Mouse (Mus musculus) embryonic facial prominence, embryonic 11.5 days (tissue): ENCODE results near the gene Eaf1. TPM values are rescaled to one million over a fixed set of nuclear protein-coding genes. Genes with fewer than 3 reads are reported as not detected.

Source experiments
- ATAC-seq: fragments of 200-750 bp; cut with Nextera tagmentation; replicated peaks from 2 replicates; pipeline ENCODE4 v1.8.0; 2017; ENCODE audit warnings: low read depth; ENCODE audit not compliant: insufficient number of reproducible peaks, low FRiP score, low TSS enrichment
- DNase-seq: peaks from one replicate; pipeline ENCODE4 v3.0.0-alpha.2; 2015; ENCODE audit warnings: low spot score
- H3K27ac ChIP-seq: fragments of 300-500 bp; sonication (generic); replicated peaks from 2 replicates; pipeline ENCODE4 v1.5.1; 2014; ENCODE audit warnings: mild to moderate bottlenecking, low read depth, low read length, control low read depth
- H3K27me3 ChIP-seq: fragments of 300-500 bp; sonication (generic); 2 replicates; pipeline ENCODE4 v1.6.1; 2014; ENCODE audit warnings: mild to moderate bottlenecking, low read length, moderate library complexity, mixed read lengths; ENCODE audit not compliant: control insufficient read depth, insufficient read depth
- H3K36me3 ChIP-seq: fragments of 300-500 bp; sonication (generic); replicated peaks from 2 replicates; pipeline ENCODE4 v1.6.1; 2014; ENCODE audit warnings: low read depth, mild to moderate bottlenecking, low read length, moderate library complexity, mixed read lengths; ENCODE audit not compliant: control insufficient read depth, insufficient read depth
- H3K4me1 ChIP-seq: fragments of 300-500 bp; sonication (generic); 2 replicates; pipeline ENCODE4 v1.6.1; 2014; ENCODE audit warnings: low read length, mixed read lengths; ENCODE audit not compliant: control insufficient read depth, insufficient read depth
- H3K4me2 ChIP-seq: fragments of 300-500 bp; sonication (generic); 2 replicates; pipeline ENCODE4 v1.6.1; 2014; ENCODE audit warnings: low read depth, mild to moderate bottlenecking, control low read depth, low read length, moderate library complexity
- H3K4me3 ChIP-seq: fragments of 300-500 bp; sonication (generic); 2 replicates; pipeline ENCODE4 v1.5.1; 2014; ENCODE audit warnings: low read depth, low read length, control low read depth
- H3K9ac ChIP-seq: fragments of 300-500 bp; sonication (generic); replicated peaks from 2 replicates; pipeline ENCODE4 v1.6.1; 2014; ENCODE audit warnings: mild to moderate bottlenecking, control low read depth, low read length
- H3K9me3 ChIP-seq: fragments of 300-500 bp; sonication (generic); replicated peaks from 2 replicates; pipeline ENCODE4 v1.6.1; 2016; ENCODE audit warnings: mild to moderate bottlenecking, low read length, inconsistent platforms, mixed read lengths; ENCODE audit not compliant: control insufficient read depth
- WGBS: fragments of 180-500 bp; shearing (Covaris S2); extraction: QIAGEN DNeasy Blood & Tissue Kit; methylation state at CpG from one replicate; pipeline ENCODE4 v1.1.7; 2014; 5-methylcytosine and 5-hydroxymethylcytosine counted together
- polyA plus RNA-seq: library from polyadenylated mRNA; unstranded; fragments of >200 nt; fragmentation: Nextera tagmentation; extraction: Ambion mirVana; gene quantifications from 2 replicates; pipeline ENCODE4 v1.2.1, GENCODE M21; 2014

Eaf1 gene
- polyA plus RNA-seq, 1 experiment from 2014 or later, result 26.7 TPM

- no peak overlapping the region for H3K4me3 ChIP-seq
- no peak overlapping the region for H3K9ac ChIP-seq
- 71% methylated on average over 11 of the region's 11 CpGs for WGBS
- no peaks in the 10 kb centered on the region for H3K9me3 ChIP-seq
- H3K36me3 ChIP-seq, result no peaks in the 10 kb centered on the region
- no peak for DNase-seq
- H3K4me1 ChIP-seq, result no peaks in the 10 kb centered on the region
- no peak for ATAC-seq
- H3K4me2 ChIP-seq, result no peak overlapping the region
- no peaks in the 10 kb centered on the region for H3K27me3 ChIP-seq
- no peak overlapping the region for H3K27ac ChIP-seq
Measured at GRCm38 (mm10) chr14:31543885-31544442, 49.8 kb downstream of the Eaf1 start.

- DNase-seq (no peak), ATAC-seq (no peak)
- no peak overlapping the region for H3K4me2 ChIP-seq
- no peak overlapping the region for H3K27ac ChIP-seq
- H3K9me3 ChIP-seq, result no peaks in the 10 kb centered on the region
- H3K9ac ChIP-seq, result no peak overlapping the region
- no peaks in the 10 kb centered on the region for H3K36me3 ChIP-seq
- no peaks in the 10 kb centered on the region for H3K27me3 ChIP-seq
- no peak overlapping the region for H3K4me3 ChIP-seq
- 91% methylated on average over 7 of the region's 7 CpGs for WGBS
- no peaks in the 10 kb centered on the region for H3K4me1 ChIP-seq
Measured at GRCm38 (mm10) chr14:31555021-31555420, 60.8 kb downstream of the Eaf1 start.

GRCm38 (mm10) chr14:31555963-31556434 lies 61.8 kb downstream of the Eaf1 start:
- DNase-seq (no peak), ATAC-seq (no peak)
- Histone ChIP-seq H3K9ac (no peak overlapping the region), H3K4me2 (no peak overlapping the region), H3K27ac (no peak overlapping the region), H3K4me3 (no peak overlapping the region), H3K27me3 (no peaks in the 10 kb centered on the region), H3K36me3 (no peaks in the 10 kb centered on the region), H3K9me3 (no peaks in the 10 kb centered on the region), H3K4me1 (no peaks in the 10 kb centered on the region)
- 69% methylated on average over 14 of the region's 14 CpGs for WGBS

GRCm38 (mm10) chr14:31556526-31557260 lies 62.5 kb downstream of the Eaf1 start:
- H3K27me3 ChIP-seq, result no peaks in the 10 kb centered on the region
- DNase-seq (no peak), ATAC-seq (no peak)
- H3K9ac ChIP-seq, result no peak overlapping the region
- no peak overlapping the region for H3K4me2 ChIP-seq
- H3K4me1 ChIP-seq, result no peaks in the 10 kb centered on the region
- H3K27ac ChIP-seq, result no peak overlapping the region
- H3K9me3 ChIP-seq, result no peaks in the 10 kb centered on the region
- 81% methylated on average over 9 of the region's 9 CpGs for WGBS
- H3K36me3 ChIP-seq, result no peaks in the 10 kb centered on the region
- H3K4me3 ChIP-seq, result no peak overlapping the region

- Histone ChIP-seq H3K27me3 (no peaks in the 10 kb centered on the region), H3K36me3 (no peaks in the 10 kb centered on the region), H3K27ac (no peak overlapping the region), H3K4me3 (no peak overlapping the region), H3K9ac (no peak overlapping the region), H3K4me1 (no peaks in the 10 kb centered on the region), H3K4me2 (no peak overlapping the region), H3K9me3 (no peaks in the 10 kb centered on the region)
- 83% methylated on average over 8 of the region's 8 CpGs for WGBS
- no peak for DNase-seq
- ATAC-seq, result no peak
Measured at GRCm38 (mm10) chr14:31557273-31557672, 63.1 kb downstream of the Eaf1 start.

GRCm38 (mm10) chr14:31557784-31558183 lies 63.6 kb downstream of the Eaf1 start:
- WGBS, result 82% methylated on average over 9 of the region's 9 CpGs

GRCm38 (mm10) chr14:31559216-31559615 lies 65.0 kb downstream of the Eaf1 start:
- Histone ChIP-seq H3K9ac (no peak overlapping the region), H3K4me3 (no peak overlapping the region), H3K4me2 (no peak overlapping the region), H3K27me3 (no peaks in the 10 kb centered on the region), H3K27ac (no peak overlapping the region), H3K9me3 (no peaks in the 10 kb centered on the region), H3K36me3 (no peaks in the 10 kb centered on the region), H3K4me1 (no peaks in the 10 kb centered on the region)
- 62% methylated on average over 5 of the region's 5 CpGs for WGBS
- ATAC-seq, result no peak
- DNase-seq, result no peak

More at GRCm38 (mm10) chr14:31557784-31558183, 63.6 kb downstream of the Eaf1 start:
- Histone ChIP-seq H3K36me3 (no peaks in the 10 kb centered on the region), H3K27me3 (no peaks in the 10 kb centered on the region), H3K4me2 (no peak overlapping the region), H3K27ac (no peak overlapping the region), H3K4me3 (no peak overlapping the region), H3K4me1 (no peaks in the 10 kb centered on the region), H3K9ac (no peak overlapping the region), H3K9me3 (no peaks in the 10 kb centered on the region)
- DNase-seq (no peak), ATAC-seq (no peak)
